Comparison of ENCODE assay signal across 26 mouse cellular contexts in genomic region chr1:64257237-64257636, GRCm38 (mm10).
"Had no signal": no experiment of that assay in that cellular context is flagged by ENCODE, and none has a peak within 500 bp of the region (broad histone marks: within the 10 kb centered on the region; RNA-seq: fewer than 3 reads in every experiment).

No protein-coding gene starts in this region.

- H3K9ac ChIP-seq: hindbrain, embryonic 12.5 days; hindbrain, embryonic 15.5 days; kidney, embryonic 15.5 days; limb, embryonic 12.5 days had no signal

- H3K27ac ChIP-seq: gastrocnemius, adult 2 months; heart, adult 2 months; hindbrain, embryonic 10.5 days; hindbrain, embryonic 15.5 days; hindbrain, postnatal 0 days; kidney, embryonic 15.5 days; kidney, postnatal 0 days; layer of hippocampus, adult 2 months; left cerebral cortex, adult 2 months; limb, embryonic 10.5 days; limb, embryonic 12.5 days had no signal

- H3K27me3 ChIP-seq: hindbrain, embryonic 12.5 days; hindbrain, embryonic 15.5 days; kidney, embryonic 15.5 days; limb, embryonic 12.5 days had no signal

- H3K4me2 ChIP-seq: heart, embryonic 11.5 days; hindbrain, embryonic 12.5 days; hindbrain, embryonic 15.5 days; kidney, embryonic 15.5 days; limb, embryonic 12.5 days; liver, embryonic 11.5 days had no signal

- H3K4me1 ChIP-seq: kidney, embryonic 15.5 days; limb, embryonic 10.5 days; limb, embryonic 12.5 days had no signal

- DNase-seq: gastrocnemius, adult 2 months; gastrocnemius, postnatal 14 days; gastrocnemius, postnatal 36 days; heart, adult 11 months; heart, adult 2 months; heart, postnatal 10 days; heart, postnatal 4 days; kidney, adult 11 months; kidney, adult 2 months; kidney, adult 9 months; kidney, postnatal 25 days; kidney, postnatal 4 days; liver had no signal

- H3K9me3 ChIP-seq: hindbrain, embryonic 10.5 days; hindbrain, embryonic 12.5 days; hindbrain, embryonic 15.5 days; kidney, embryonic 15.5 days; limb, embryonic 10.5 days; limb, embryonic 12.5 days had no signal

- H3K4me3 ChIP-seq: gastrocnemius, adult 2 months; heart, adult 2 months; hindbrain, embryonic 10.5 days; hindbrain, embryonic 12.5 days; hindbrain, embryonic 15.5 days; kidney, embryonic 15.5 days; layer of hippocampus, adult 2 months; left cerebral cortex, adult 2 months; limb, embryonic 10.5 days; limb, embryonic 12.5 days had no signal

- ATAC-seq: hindbrain, postnatal 0 days; intestine, embryonic 16.5 days had no signal

- H3K36me3 ChIP-seq: hindbrain, embryonic 10.5 days; hindbrain, embryonic 12.5 days; hindbrain, embryonic 15.5 days; kidney, embryonic 15.5 days; limb, embryonic 10.5 days; limb, embryonic 12.5 days had no signal
